Mouse (Mus musculus) lung, embryonic 14.5 days (tissue): ENCODE measurements around the gene Mef2d. TPM values are rescaled to one million over a fixed set of nuclear protein-coding genes. Genes with fewer than 3 reads are reported as not detected.

Source experiments
- ATAC-seq: fragments of 200-750 bp; cut with Nextera tagmentation; 2 replicates; pipeline ENCODE4 v1.8.0; 2017; ENCODE audit warnings: mild to moderate bottlenecking, moderate TSS enrichment, moderate library complexity; ENCODE audit not compliant: insufficient read depth
- DNase-seq: peaks from one replicate; pipeline ENCODE4 v3.0.0-alpha.2; 2015
- H3K27ac ChIP-seq: fragments of 300-500 bp; sonication (generic); 2 replicates; pipeline ENCODE4 v1.5.1; 2014; ENCODE audit warnings: low read depth, mild to moderate bottlenecking, moderate library complexity
- H3K27me3 ChIP-seq: fragments of 300-500 bp; sonication (generic); 2 replicates; pipeline ENCODE4 v1.6.1; 2014; ENCODE audit warnings: low read length, control low read depth; ENCODE audit not compliant: insufficient read depth
- H3K36me3 ChIP-seq: fragments of 300-500 bp; sonication (generic); 2 replicates; pipeline ENCODE4 v1.6.1; 2014; ENCODE audit warnings: control low read depth; ENCODE audit not compliant: insufficient read depth
- H3K4me1 ChIP-seq: fragments of 300-500 bp; sonication (generic); 2 replicates; pipeline ENCODE4 v1.6.1; 2014; ENCODE audit warnings: antibody characterized with exemption, control low read depth; ENCODE audit not compliant: insufficient read depth
- H3K4me2 ChIP-seq: fragments of 300-500 bp; sonication (generic); 2 replicates; pipeline ENCODE4 v1.6.1; 2014; ENCODE audit warnings: mild to moderate bottlenecking
- H3K4me3 ChIP-seq: fragments of 300-500 bp; sonication (generic); 2 replicates; pipeline ENCODE4 v1.5.1; 2014; ENCODE audit warnings: low read depth, low read length
- H3K9ac ChIP-seq: fragments of 300-500 bp; sonication (generic); 2 replicates; pipeline ENCODE4 v1.6.1; 2014
- H3K9me3 ChIP-seq: fragments of 300-500 bp; sonication (generic); 2 replicates; pipeline ENCODE4 v1.6.1; 2016; ENCODE audit warnings: low read depth, low read length, control low read depth
- CTCF ChIP-seq: IDR thresholded peaks from 2 replicates; pipeline ENCODE4 v1.5.1; 2016; ENCODE audit warnings: antibody characterized with exemption, low read depth
- WGBS: fragments of 180-500 bp; shearing (Covaris S2); extraction: QIAGEN DNeasy Blood & Tissue Kit; methylation state at CpG from one replicate; pipeline ENCODE4 v1.1.7; 2014; 5-methylcytosine and 5-hydroxymethylcytosine counted together
- polyA plus RNA-seq: library from polyadenylated mRNA; unstranded; fragments of >200 nt; fragmentation: Nextera tagmentation; extraction: Ambion mirVana; gene quantifications from 2 replicates; pipeline ENCODE4 v1.2.1, GENCODE M21; 2014

Mef2d gene
- polyA plus RNA-seq, 1 experiment from 2014 or later: 25.4 TPM

GRCm38 (mm10) chr3:88157771-88158597 is 15.8 kb downstream of the Mef2d start:
- no peak overlapping the region for H3K9ac ChIP-seq
- TF ChIP-seq CTCF: peak; percentile 79
- no peaks in the 10 kb centered on the region for H3K4me1 ChIP-seq
- H3K27me3 ChIP-seq: no peaks in the 10 kb centered on the region
- peak; percentile 79 for ATAC-seq
- H3K27ac ChIP-seq: peak overlapping the region; percentile 24; the same call in 1 of the 2 replicates
- peaks cover 83% of the 10 kb centered on the region for H3K36me3 ChIP-seq
- no peak overlapping the region for H3K4me3 ChIP-seq
- peak; percentile 83 for DNase-seq
- H3K4me2 ChIP-seq: no peak overlapping the region
- H3K9me3 ChIP-seq: no peaks in the 10 kb centered on the region
- 19% methylated on average over 22 of the region's 23 CpGs for WGBS

- no peak for ATAC-seq
- H3K36me3 ChIP-seq: peaks cover 91% of the 10 kb centered on the region
- no peaks in the 10 kb centered on the region for H3K4me1 ChIP-seq
- H3K4me3 ChIP-seq: no peak overlapping the region
- no peaks in the 10 kb centered on the region for H3K27me3 ChIP-seq
- no peak for DNase-seq
- no peak overlapping the region for H3K9ac ChIP-seq
- 83% methylated on average over 6 of the region's 6 CpGs for WGBS
- no peak overlapping the region for H3K27ac ChIP-seq
- H3K4me2 ChIP-seq: no peak overlapping the region
- H3K9me3 ChIP-seq: no peaks in the 10 kb centered on the region
- no peak for TF ChIP-seq CTCF
Measured at GRCm38 (mm10) chr3:88158991-88159390, 16.8 kb downstream of the Mef2d start.

GRCm38 (mm10) chr3:88160856-88161255 is 18.7 kb downstream of the Mef2d start:
- H3K27ac ChIP-seq: no peak overlapping the region
- no peak for DNase-seq
- ATAC-seq: no peak
- no peak overlapping the region for H3K9ac ChIP-seq
- peaks cover 95% of the 10 kb centered on the region for H3K36me3 ChIP-seq
- TF ChIP-seq CTCF: no peak
- H3K4me1 ChIP-seq: no peaks in the 10 kb centered on the region
- no peak overlapping the region for H3K4me2 ChIP-seq
- H3K27me3 ChIP-seq: no peaks in the 10 kb centered on the region
- H3K4me3 ChIP-seq: no peak overlapping the region
- H3K9me3 ChIP-seq: no peaks in the 10 kb centered on the region
- WGBS: 70% methylated on average over 6 of the region's 6 CpGs

- H3K4me2 ChIP-seq: no peak overlapping the region
- no peaks in the 10 kb centered on the region for H3K9me3 ChIP-seq
- no peak for DNase-seq
- H3K4me3 ChIP-seq: no peak overlapping the region
- no peak overlapping the region for H3K27ac ChIP-seq
- no peak overlapping the region for H3K9ac ChIP-seq
- 75% methylated on average over 8 of the region's 8 CpGs for WGBS
- TF ChIP-seq CTCF: no peak
- H3K4me1 ChIP-seq: no peaks in the 10 kb centered on the region
- peaks cover 95% of the 10 kb centered on the region for H3K36me3 ChIP-seq
- H3K27me3 ChIP-seq: no peaks in the 10 kb centered on the region
- ATAC-seq: no peak
Measured at GRCm38 (mm10) chr3:88162259-88162658, 20.1 kb downstream of the Mef2d start.

- no peak overlapping the region for H3K27ac ChIP-seq
- DNase-seq: no peak
Measured at GRCm38 (mm10) chr3:88162811-88163210, 20.6 kb downstream of the Mef2d start.

DNA sequence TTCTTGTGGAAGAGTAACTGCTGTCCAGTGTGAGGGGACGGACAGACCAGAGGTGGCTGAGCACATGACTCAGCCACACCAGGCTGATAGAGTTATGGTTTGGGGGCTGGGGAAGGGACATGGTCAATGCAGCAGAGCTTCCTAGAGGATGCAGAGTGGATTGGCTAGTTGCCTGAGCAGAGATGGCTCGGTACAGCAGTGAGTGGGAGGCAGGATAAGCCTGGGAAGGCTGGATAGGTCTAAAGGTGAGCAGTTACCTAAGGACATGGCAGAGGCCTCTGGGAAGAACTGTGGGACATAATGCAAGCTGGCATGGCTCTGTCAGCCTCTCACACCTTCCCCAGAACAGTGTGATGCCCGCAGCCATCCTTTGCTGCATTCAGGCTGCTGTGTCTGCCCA is 21.7 kb downstream of the Mef2d start:
- no peak overlapping the region for H3K4me3 ChIP-seq
- no peak overlapping the region for H3K27ac ChIP-seq
- H3K4me2 ChIP-seq: no peak overlapping the region
- no peaks in the 10 kb centered on the region for H3K4me1 ChIP-seq
- H3K27me3 ChIP-seq: no peaks in the 10 kb centered on the region
- 85% methylated on average over 3 of the region's 3 CpGs for WGBS
- no peak overlapping the region for H3K9ac ChIP-seq
- DNase-seq: no peak
- H3K9me3 ChIP-seq: no peaks in the 10 kb centered on the region
- no peak for TF ChIP-seq CTCF
- peaks cover 96% of the 10 kb centered on the region for H3K36me3 ChIP-seq
- no peak for ATAC-seq

More at GRCm38 (mm10) chr3:88162811-88163210, 20.6 kb downstream of the Mef2d start:
- ATAC-seq: no peak
- 75% methylated on average over 4 of the region's 4 CpGs for WGBS
- Histone ChIP-seq H3K4me2 (no peak overlapping the region), H3K9ac (no peak overlapping the region), H3K27me3 (no peaks in the 10 kb centered on the region), H3K9me3 (no peaks in the 10 kb centered on the region), H3K4me1 (no peaks in the 10 kb centered on the region), H3K36me3 (peaks cover 96% of the 10 kb centered on the region), H3K4me3 (no peak overlapping the region)
- TF ChIP-seq CTCF: no peak

- no peaks in the 10 kb centered on the region for H3K9me3 ChIP-seq
- H3K27me3 ChIP-seq: no peaks in the 10 kb centered on the region
- WGBS: 76% methylated on average over 3 of the region's 3 CpGs
- H3K27ac ChIP-seq: no peak overlapping the region
- no peak for ATAC-seq
- H3K4me2 ChIP-seq: no peak overlapping the region
- DNase-seq: no peak
- H3K9ac ChIP-seq: no peak overlapping the region
- TF ChIP-seq CTCF: no peak
- no peaks in the 10 kb centered on the region for H3K4me1 ChIP-seq
- no peak overlapping the region for H3K4me3 ChIP-seq
- peaks cover 96% of the 10 kb centered on the region for H3K36me3 ChIP-seq
Measured at GRCm38 (mm10) chr3:88164263-88164662, 22.1 kb downstream of the Mef2d start.
